Mouse (Mus musculus): ENCODE results near the gene Cuedc1. TPM values are rescaled to one million over a fixed set of nuclear protein-coding genes. Genes with fewer than 3 reads are reported as not detected.
A peak's percentile ranks its signal among the peaks of the same experiment; 100 is the strongest.

Gene Cuedc1
- polyA plus RNA-seq, 1 experiment from 2014 or later, result 22.6 TPM

- no peak for DNase-seq (ENCODE audit: low spot score)
- H3K27ac ChIP-seq, result peak overlapping the region; percentile 81
- H3K4me3 ChIP-seq, result peak overlapping the region; percentile 23
- peaks cover 45% of the 10 kb centered on the region for H3K4me1 ChIP-seq
- H3K27me3 ChIP-seq (ENCODE audit: low read depth, poor library complexity, severe bottlenecking), result peaks cover 42% of the 10 kb centered on the region
- 7% methylated on average over 8 of the region's 9 CpGs for WGBS
- no peaks in the 10 kb centered on the region for H3K9me3 ChIP-seq (replicated peaks)
- H3K36me3 ChIP-seq, result peaks cover 26% of the 10 kb centered on the region
These were observed 75.6 kb downstream of the Cuedc1 start for GRCm38 (mm10) chr11:88173386-88174025.

GRCm38 (mm10) chr11:88180467-88180958, 82.7 kb downstream of the Cuedc1 start:
- no peak for DNase-seq (ENCODE audit: low spot score)
- peak overlapping the region; percentile 88 for H3K27ac ChIP-seq
- H3K4me1 ChIP-seq, result peaks cover 46% of the 10 kb centered on the region
- H3K27me3 ChIP-seq (ENCODE audit: low read depth, poor library complexity, severe bottlenecking), result no peaks in the 10 kb centered on the region
- H3K9me3 ChIP-seq (replicated peaks), result no peaks in the 10 kb centered on the region
- H3K4me3 ChIP-seq, result peak overlapping the region; percentile 26
- 26% methylated on average over 6 of the region's 6 CpGs for WGBS
- peaks cover 52% of the 10 kb centered on the region for H3K36me3 ChIP-seq

- Histone ChIP-seq H3K4me1 (peaks cover 50% of the 10 kb centered on the region), H3K27ac (peak overlapping the region; percentile 88), H3K27me3 (ENCODE audit: low read depth, poor library complexity, severe bottlenecking) (0 out of 2 replicates have a peak, but pooled peaks cover 2% of the 10 kb centered on the region), H3K4me3 (peak overlapping the region; percentile 26), H3K36me3 (peaks cover 51% of the 10 kb centered on the region), H3K9me3 (replicated peaks) (no peaks in the 10 kb centered on the region)
- 8% methylated on average over 16 of the region's 16 CpGs for WGBS
- peak; percentile 85 for DNase-seq (ENCODE audit: low spot score)
These were observed 83.2 kb downstream of the Cuedc1 start for GRCm38 (mm10) chr11:88180959-88181619.

GRCm38 (mm10) chr11:88184632-88185180, 86.8 kb downstream of the Cuedc1 start:
- Histone ChIP-seq H3K27me3 (ENCODE audit: low read depth, poor library complexity, severe bottlenecking) (peaks cover 10% of the 10 kb centered on the region; the same call in 1 of the 2 replicates), H3K4me1 (peaks cover 64% of the 10 kb centered on the region), H3K27ac (no peak overlapping the region), H3K36me3 (peaks cover 34% of the 10 kb centered on the region), H3K9me3 (replicated peaks) (no peaks in the 10 kb centered on the region), H3K4me3 (no peak overlapping the region)
- DNase-seq (ENCODE audit: low spot score), result no peak
- WGBS, result 89% methylated on average over 17 of the region's 17 CpGs

- Histone ChIP-seq H3K36me3 (peaks cover 34% of the 10 kb centered on the region), H3K9me3 (replicated peaks) (no peaks in the 10 kb centered on the region), H3K27me3 (ENCODE audit: low read depth, poor library complexity, severe bottlenecking) (peaks cover 18% of the 10 kb centered on the region), H3K27ac (peak overlapping the region; percentile 83), H3K4me3 (no peak overlapping the region), H3K4me1 (peaks cover 48% of the 10 kb centered on the region)
- no peak for DNase-seq (ENCODE audit: low spot score)
- WGBS, result 82% methylated on average over 14 of the region's 14 CpGs
These were observed 88.5 kb downstream of the Cuedc1 start for GRCm38 (mm10) chr11:88186078-88186946.

- Histone ChIP-seq H3K36me3 (peaks cover 34% of the 10 kb centered on the region), H3K27ac (peak overlapping the region; percentile 83), H3K4me1 (peaks cover 42% of the 10 kb centered on the region), H3K27me3 (ENCODE audit: low read depth, poor library complexity, severe bottlenecking) (peaks cover 24% of the 10 kb centered on the region), H3K9me3 (replicated peaks) (no peaks in the 10 kb centered on the region), H3K4me3 (peak overlapping the region; percentile 41; the same call in 1 of the 2 replicates)
- 43% methylated on average over 2 of the region's 2 CpGs for WGBS
- no peak for DNase-seq (ENCODE audit: low spot score)
These were observed 89.0 kb downstream of the Cuedc1 start for GRCm38 (mm10) chr11:88186947-88187243.

GRCm38 (mm10) chr11:88187417-88188133, 89.7 kb downstream of the Cuedc1 start:
- Histone ChIP-seq H3K36me3 (peaks cover 29% of the 10 kb centered on the region), H3K4me1 (peaks cover 42% of the 10 kb centered on the region), H3K9me3 (replicated peaks) (no peaks in the 10 kb centered on the region), H3K4me3 (peak overlapping the region; percentile 41), H3K27ac (peak overlapping the region; percentile 83), H3K27me3 (ENCODE audit: low read depth, poor library complexity, severe bottlenecking) (peaks cover 31% of the 10 kb centered on the region)
- DNase-seq (ENCODE audit: low spot score), result peak; percentile 88
- 13% methylated on average over 25 of the region's 25 CpGs for WGBS

- no peak for DNase-seq (ENCODE audit: low spot score)
- 53% methylated on average over 8 of the region's 8 CpGs for WGBS
- peaks cover 25% of the 10 kb centered on the region for H3K36me3 ChIP-seq
- H3K4me1 ChIP-seq, result peaks cover 44% of the 10 kb centered on the region
- no peak overlapping the region for H3K27ac ChIP-seq
- H3K27me3 ChIP-seq (ENCODE audit: low read depth, poor library complexity, severe bottlenecking), result peaks cover 37% of the 10 kb centered on the region
- H3K4me3 ChIP-seq, result 0 out of 2 replicates have a peak overlapping the region, but pooled peaks have one; percentile 41
- H3K9me3 ChIP-seq (replicated peaks), result no peaks in the 10 kb centered on the region
These were observed 90.4 kb downstream of the Cuedc1 start for GRCm38 (mm10) chr11:88188216-88188615.

GRCm38 (mm10) chr11:88188635-88189034, 90.8 kb downstream of the Cuedc1 start:
- Histone ChIP-seq H3K4me3 (no peak overlapping the region), H3K27ac (no peak overlapping the region), H3K9me3 (replicated peaks) (no peaks in the 10 kb centered on the region), H3K36me3 (peaks cover 21% of the 10 kb centered on the region), H3K4me1 (peaks cover 45% of the 10 kb centered on the region), H3K27me3 (ENCODE audit: low read depth, poor library complexity, severe bottlenecking) (peaks cover 41% of the 10 kb centered on the region)
- DNase-seq (ENCODE audit: low spot score), result no peak
- 79% methylated on average over 7 of the region's 7 CpGs for WGBS

- H3K36me3 ChIP-seq, result no peaks in the 10 kb centered on the region
- H3K4me1 ChIP-seq, result peaks cover 33% of the 10 kb centered on the region
- H3K9me3 ChIP-seq (replicated peaks), result no peaks in the 10 kb centered on the region
- peaks cover 64% of the 10 kb centered on the region for H3K27me3 ChIP-seq (ENCODE audit: low read depth, poor library complexity, severe bottlenecking)
- H3K27ac ChIP-seq, result 0 out of 2 replicates have a peak overlapping the region, but pooled peaks have one; percentile 7
- DNase-seq (ENCODE audit: low spot score), result no peak
- 0 out of 2 replicates have a peak overlapping the region, but pooled peaks have one; percentile 38 for H3K4me3 ChIP-seq
- 10% methylated on average over 4 of the region's 4 CpGs for WGBS
These were observed 94.7 kb downstream of the Cuedc1 start for GRCm38 (mm10) chr11:88192595-88192994.

GRCm38 (mm10) chr11:88193098-88193823, 95.4 kb downstream of the Cuedc1 start:
- H3K4me1 ChIP-seq, result peaks cover 28% of the 10 kb centered on the region
- H3K36me3 ChIP-seq, result no peaks in the 10 kb centered on the region
- no peaks in the 10 kb centered on the region for H3K9me3 ChIP-seq (replicated peaks)
- 3% methylated on average over 34 of the region's 34 CpGs for WGBS
- H3K4me3 ChIP-seq, result peak overlapping the region; percentile 38
- peak; percentile 60 for DNase-seq (ENCODE audit: low spot score)
- H3K27ac ChIP-seq, result no peak overlapping the region; the same call in none of the 2 replicates
- peaks cover 64% of the 10 kb centered on the region for H3K27me3 ChIP-seq (ENCODE audit: low read depth, poor library complexity, severe bottlenecking)
